Mouse (Mus musculus): ENCODE measurements at regions not wholly inside any gene's neighbourhood (a gene's known extent, or its start where the extent isn't known, plus 50 kb on each side); places are given as distances from the start of the nearest gene placed in this dataset.

DNA sequence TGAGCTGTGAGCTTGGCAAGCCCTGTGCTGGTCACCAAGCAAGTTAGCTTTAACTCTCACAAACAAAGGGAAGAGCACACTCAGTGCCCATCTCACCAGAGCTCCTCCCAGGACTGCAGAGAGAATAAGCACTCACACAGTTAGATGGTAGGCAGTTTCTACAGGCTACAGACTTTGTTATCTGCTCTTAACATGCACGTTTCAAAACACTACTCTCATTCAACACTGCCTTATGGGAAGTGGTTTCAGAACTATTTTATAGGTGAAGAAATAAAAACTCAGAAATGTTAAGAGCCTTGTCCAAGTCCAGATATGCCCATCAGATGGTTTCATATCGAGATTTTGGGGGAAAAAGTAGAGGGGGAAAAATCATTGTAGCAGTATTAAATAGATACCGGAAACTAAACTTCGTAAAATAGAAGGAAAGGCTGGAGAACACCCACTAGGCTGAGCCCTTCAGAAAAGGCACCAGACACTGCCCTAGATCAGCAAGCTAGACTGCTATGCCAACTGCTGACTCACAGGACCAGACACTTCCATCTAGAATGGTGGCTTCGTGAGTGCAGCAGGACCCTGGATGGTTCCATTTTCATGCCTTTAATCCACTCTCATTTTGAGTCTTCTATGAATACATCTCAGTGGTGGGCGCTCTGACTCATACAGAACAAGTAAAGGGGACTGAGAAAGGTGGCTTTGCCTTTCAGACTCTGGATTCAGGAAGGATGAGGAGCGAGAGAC is 51.3 kb upstream of the Serbp1 start:
- TF ChIP-seq CTCF (conservative IDR thresholded peaks at IDR 0.05) = no peak
- no peak for DNase-seq (ENCODE audit: low spot score in 2 of 2)
- H3K27ac ChIP-seq = no peak overlapping the region
- H3K4me3 ChIP-seq = no peak overlapping the region

GRCm38 (mm10) chr6:67184662-67185061 is 53.3 kb upstream of the Serbp1 start:
- no peak overlapping the region for H3K4me3 ChIP-seq
- H3K27ac ChIP-seq = no peak overlapping the region
- no peak for TF ChIP-seq CTCF (conservative IDR thresholded peaks at IDR 0.05)
- no peak for DNase-seq (ENCODE audit: low spot score in 2 of 2)

DNA sequence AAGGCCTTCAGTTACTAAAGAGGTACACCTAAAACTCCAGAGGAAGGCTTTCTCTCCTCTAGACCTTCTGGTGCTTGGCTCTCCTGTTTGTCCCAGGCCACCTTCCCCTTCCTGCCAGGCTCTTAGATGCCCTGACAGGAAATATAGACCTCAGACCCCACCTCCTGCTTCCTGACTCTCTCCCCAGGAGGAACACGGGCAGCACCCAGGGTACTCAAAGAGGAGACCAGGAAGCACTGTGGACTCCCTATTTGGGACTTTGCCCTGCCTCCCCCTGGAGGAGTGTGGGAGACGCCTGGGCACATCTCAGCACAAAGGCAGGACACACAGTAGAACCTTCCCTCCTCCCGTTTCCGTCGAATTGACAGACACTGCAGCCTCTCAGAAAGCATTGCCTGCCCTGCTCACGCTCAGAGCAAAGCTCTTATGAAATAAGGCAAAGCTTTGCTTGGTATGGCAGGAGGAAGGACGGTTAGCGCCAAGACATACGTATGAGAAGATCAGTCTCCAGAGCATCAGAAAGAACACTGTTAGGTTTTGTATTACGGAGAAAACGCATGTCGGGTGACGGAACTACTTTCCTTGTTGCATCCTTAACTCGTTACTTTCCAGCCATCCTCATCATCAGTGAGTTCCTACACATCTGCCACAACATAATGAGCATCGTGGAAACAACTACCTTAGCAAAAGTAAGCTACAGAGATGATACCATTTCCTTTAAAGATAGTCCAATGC is 54.3 kb upstream of the Serbp1 start:
- no peak for DNase-seq (ENCODE audit: low spot score in 2 of 2)
- TF ChIP-seq CTCF (conservative IDR thresholded peaks at IDR 0.05) = no peak
- Histone ChIP-seq H3K27ac (no peak overlapping the region), H3K4me3 (no peak overlapping the region)

DNA sequence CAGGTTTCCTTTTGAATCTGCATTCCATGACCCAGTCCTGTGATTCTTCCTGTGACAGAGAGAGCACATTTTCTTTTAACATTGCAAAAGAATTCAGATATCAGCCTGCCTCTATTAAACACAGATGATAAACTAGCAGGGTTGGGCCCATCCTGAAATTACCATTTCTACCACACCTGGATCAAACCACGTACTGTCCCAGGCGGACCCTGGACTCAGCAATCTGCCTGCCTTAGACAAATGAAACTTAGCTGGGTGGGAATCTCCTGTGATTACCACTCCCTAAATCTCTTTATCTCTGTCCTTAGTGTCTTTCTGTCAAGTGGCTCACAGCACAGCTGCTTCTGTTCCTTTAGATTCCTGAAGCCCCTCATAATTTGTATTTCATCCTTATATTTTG is 55.5 kb upstream of the Serbp1 start:
- DNase-seq (ENCODE audit: low spot score in 2 of 2) = no peak
- no peak for TF ChIP-seq CTCF (conservative IDR thresholded peaks at IDR 0.05)
- Histone ChIP-seq H3K4me3 (no peak overlapping the region), H3K27ac (no peak overlapping the region)

- no peak overlapping the region for H3K4me3 ChIP-seq
- no peak overlapping the region for H3K27ac ChIP-seq
- no peak for TF ChIP-seq CTCF (conservative IDR thresholded peaks at IDR 0.05)
- DNase-seq (ENCODE audit: low spot score in 2 of 2) = no peak
Observed at GRCm38 (mm10) chr6:67181459-67181858, 56.5 kb upstream of the Serbp1 start.

DNA sequence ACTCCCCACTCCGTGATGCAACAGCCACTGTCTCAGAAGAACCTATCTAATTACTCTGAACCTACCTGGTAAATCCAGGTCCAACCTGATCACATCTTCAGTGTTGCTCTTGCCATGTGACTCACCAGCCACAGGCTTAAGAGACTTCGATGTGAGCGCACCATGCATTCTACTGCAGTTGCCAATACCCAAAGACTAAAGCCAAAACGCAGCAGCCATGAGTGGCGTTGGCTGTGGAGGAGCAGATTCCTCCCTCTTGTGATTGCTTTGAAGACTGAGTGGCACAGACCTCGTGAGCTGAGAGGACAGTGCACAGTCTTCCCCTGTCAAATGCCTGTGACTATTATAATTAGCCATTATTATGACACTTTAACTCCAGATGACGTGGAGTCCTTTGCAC is 58.6 kb upstream of the Serbp1 start:
- TF ChIP-seq CTCF (conservative IDR thresholded peaks at IDR 0.05) = no peak
- DNase-seq (ENCODE audit: low spot score in 2 of 2) = no peak
- Histone ChIP-seq H3K27ac (no peak overlapping the region), H3K4me3 (no peak overlapping the region)

DNA sequence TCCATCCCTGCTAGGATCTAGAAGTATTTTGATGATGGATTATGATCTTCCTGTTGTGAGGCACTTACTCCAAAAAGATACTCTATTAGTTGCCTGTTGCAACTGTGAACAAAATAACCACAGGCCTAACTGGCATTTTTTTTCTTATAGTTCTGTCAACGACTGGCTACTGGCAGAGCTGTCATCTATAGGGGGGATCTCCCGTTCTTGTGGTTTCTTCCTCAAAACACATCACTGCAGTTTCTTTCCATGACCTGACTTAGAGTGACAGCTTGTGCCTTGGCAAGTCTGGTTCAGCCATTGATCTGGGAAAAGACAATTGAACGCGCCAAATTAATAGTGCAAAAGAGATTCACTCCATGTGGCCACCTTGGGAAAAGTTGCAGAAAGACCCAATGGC is 59.4 kb upstream of the Serbp1 start:
- no peak overlapping the region for H3K4me3 ChIP-seq
- TF ChIP-seq CTCF (conservative IDR thresholded peaks at IDR 0.05) = no peak
- no peak overlapping the region for H3K27ac ChIP-seq
- DNase-seq (ENCODE audit: low spot score in 2 of 2) = no peak

GRCm38 (mm10) chr6:67178101-67178500 is 59.9 kb upstream of the Serbp1 start:
- Histone ChIP-seq H3K27ac (no peak overlapping the region), H3K4me3 (no peak overlapping the region)
- TF ChIP-seq CTCF (conservative IDR thresholded peaks at IDR 0.05) = no peak
- DNase-seq (ENCODE audit: low spot score in 2 of 2) = no peak

DNA sequence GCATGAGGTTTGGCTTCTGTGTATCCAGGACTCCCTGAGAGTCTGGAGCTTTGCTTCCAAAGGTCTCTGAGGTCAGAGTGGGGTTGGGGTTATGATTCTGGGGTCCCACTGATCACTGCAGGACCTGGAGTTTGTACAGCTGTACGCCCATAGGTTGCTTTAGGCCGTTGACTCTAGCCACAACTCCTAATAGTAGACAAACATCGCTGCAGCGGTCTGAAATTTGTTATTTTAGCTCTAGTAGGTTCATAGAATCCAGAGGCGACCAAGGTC is 67.4 kb upstream of the Serbp1 start:
- Histone ChIP-seq H3K27ac (no peak overlapping the region), H3K4me3 (peak overlapping the region; percentile 47)
- no peak for DNase-seq (ENCODE audit: low spot score in 2 of 2)
- no peak for TF ChIP-seq CTCF (conservative IDR thresholded peaks at IDR 0.05)

DNA sequence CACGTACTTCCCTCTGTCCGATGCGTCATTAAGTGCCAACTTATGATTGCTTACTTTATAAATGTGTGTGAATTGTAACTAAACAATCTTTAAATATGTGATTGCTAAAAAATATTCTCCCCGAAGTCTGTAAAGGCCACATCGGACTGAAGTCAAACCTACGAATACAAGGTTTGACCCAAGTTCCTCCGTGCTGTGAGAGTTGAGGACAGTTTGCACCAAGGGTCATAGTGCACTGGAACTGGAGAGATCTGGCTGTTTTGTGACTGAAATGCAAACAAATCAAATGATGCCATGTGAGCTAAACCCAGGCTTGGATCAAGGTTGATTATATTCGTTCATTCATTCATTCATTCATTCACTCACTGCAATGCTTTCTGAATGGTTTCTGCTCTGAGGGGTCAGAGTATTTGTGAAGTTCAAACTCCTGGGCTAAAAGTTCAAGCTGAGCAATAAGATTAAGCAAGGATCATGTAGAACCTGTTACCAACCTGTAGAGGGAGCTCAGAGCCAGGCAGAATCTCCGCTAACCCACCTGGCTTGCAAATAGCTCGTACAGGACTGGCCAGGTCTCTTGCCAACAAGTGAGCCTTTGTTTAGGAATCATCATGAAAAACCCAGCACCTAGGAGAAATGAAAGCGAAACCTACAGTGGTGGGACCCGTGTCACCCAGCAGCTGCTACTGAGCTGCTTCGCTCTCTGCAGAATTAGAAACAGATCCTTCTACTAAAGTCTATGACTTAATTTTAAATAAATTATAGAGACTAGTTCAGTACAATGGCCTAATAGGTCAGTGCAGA is 67.9 kb upstream of the Serbp1 start:
- TF ChIP-seq CTCF (conservative IDR thresholded peaks at IDR 0.05) = peak; percentile 90
- DNase-seq (ENCODE audit: low spot score in 2 of 2) = peak; percentile 38 to 42
- Histone ChIP-seq H3K4me3 (peak overlapping the region; percentile 47), H3K27ac (no peak overlapping the region)

- DNase-seq (ENCODE audit: low spot score in 2 of 2) = no peak
- Histone ChIP-seq H3K27ac (peak overlapping the region; percentile 81), H3K4me3 (peak overlapping the region; percentile 59)
- TF ChIP-seq CTCF (conservative IDR thresholded peaks at IDR 0.05) = no peak
Observed at GRCm38 (mm10) chr6:67168803-67169202, 69.2 kb upstream of the Serbp1 start.

DNA sequence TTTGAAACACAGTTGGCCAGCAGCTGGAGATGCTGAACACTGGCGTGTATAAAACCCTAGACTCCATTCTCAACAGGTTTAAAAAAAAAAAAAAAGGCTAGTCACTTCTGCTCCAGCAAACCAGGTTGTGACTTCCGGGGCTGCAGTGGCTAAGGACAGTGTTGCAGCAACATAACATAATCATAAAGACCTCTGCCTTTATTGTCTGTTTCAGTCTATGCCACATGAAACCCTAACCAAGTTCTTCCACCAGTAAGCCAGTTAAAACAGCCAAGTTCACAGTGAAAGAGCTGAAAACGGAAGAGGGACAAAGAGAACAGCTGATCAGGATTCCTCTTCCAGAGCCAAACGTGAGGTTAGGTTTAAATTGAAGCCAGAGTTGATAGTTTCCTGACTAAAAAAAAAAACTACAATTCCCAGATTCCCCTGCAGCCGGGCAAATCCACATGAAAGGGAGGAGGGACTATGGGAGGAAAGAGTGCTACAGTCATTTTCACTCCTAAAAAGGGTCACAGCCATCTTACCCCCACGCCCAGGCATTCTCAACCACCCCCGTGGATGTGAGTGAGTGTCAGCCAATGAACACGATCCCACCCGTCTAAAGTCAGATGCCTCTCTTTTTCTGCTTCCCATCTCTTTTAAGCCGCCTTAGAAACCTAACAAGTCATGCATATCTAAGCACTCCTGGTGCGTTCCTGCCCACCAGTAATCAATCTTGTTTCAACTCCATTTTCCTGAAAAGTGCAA is 69.8 kb upstream of the Serbp1 start:
- DNase-seq (ENCODE audit: low spot score in 2 of 2) = peak; percentile 37 to 59

DNA sequence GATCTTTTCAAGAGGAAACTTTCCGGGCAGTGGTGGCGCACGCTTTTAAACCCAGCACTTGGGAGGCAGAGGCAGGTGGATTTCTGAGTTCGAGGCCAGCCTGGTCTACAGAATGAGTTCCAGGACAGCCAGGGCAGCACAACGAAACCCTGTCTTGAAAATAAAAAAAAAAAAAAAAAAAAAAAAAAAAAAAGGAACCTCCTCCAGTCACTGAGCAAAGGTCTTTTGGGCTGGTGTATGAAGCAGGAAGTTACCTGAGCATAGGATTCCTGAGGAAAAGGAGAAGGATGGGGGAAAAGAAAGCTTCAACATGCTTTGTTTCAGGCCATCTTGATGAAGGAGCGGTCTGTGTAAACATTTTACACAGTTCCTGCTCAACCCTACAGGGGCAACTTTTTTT is 72.9 kb upstream of the Serbp1 start:
- no peak for TF ChIP-seq CTCF (conservative IDR thresholded peaks at IDR 0.05)
- Histone ChIP-seq H3K4me3 (no peak overlapping the region), H3K27ac (no peak overlapping the region)
- no peak for DNase-seq (ENCODE audit: low spot score in 2 of 2)

More for the DNA sequence above, 69.8 kb upstream of the Serbp1 start:
- no peak for TF ChIP-seq CTCF (conservative IDR thresholded peaks at IDR 0.05)
- H3K27ac ChIP-seq = peak overlapping the region; percentile 81
- peak overlapping the region; percentile 59 for H3K4me3 ChIP-seq
